Mouse (Mus musculus): ENCODE measurements around the gene Gng3. TPM values are rescaled to one million over a fixed set of nuclear protein-coding genes. Genes with fewer than 3 reads are reported as not detected.

Gene Gng3
- total and polyA plus RNA-seq, 2 experiments from 2014 or later, result 68.0 to 594 TPM

- no peaks in the 10 kb centered on the region for H3K9me3 ChIP-seq (ENCODE audit: low read length)
- WGBS, result 87% methylated on average over 5 of the region's 5 CpGs
- no peaks in the 10 kb centered on the region for H3K4me1 ChIP-seq (ENCODE audit: insufficient read depth)
- DNase-seq, result no peak
- no peaks in the 10 kb centered on the region for H3K27me3 ChIP-seq (ENCODE audit: insufficient read depth, low read length)
- no peak overlapping the region for H3K4me3 ChIP-seq (ENCODE audit: low read depth, low read length)
- no peak overlapping the region for H3K4me2 ChIP-seq (ENCODE audit: low read depth)
- H3K27ac ChIP-seq (ENCODE audit: low read depth, low read length), result no peak overlapping the region
- H3K36me3 ChIP-seq (ENCODE audit: insufficient read depth), result peaks cover 37% of the 10 kb centered on the region
- no peak overlapping the region for H3K9ac ChIP-seq
- TF ChIP-seq CTCF (IDR thresholded peaks at IDR 0.05; ENCODE audit: low read depth), result no peak
- no peak for ATAC-seq
These were observed 9.4 kb upstream of the Gng3 start for GRCm38 (mm10) chr19:8848356-8848755.

- H3K9ac ChIP-seq, result no peak overlapping the region
- 62% methylated on average over 5 of the region's 5 CpGs for WGBS
- no peak overlapping the region for H3K27ac ChIP-seq (ENCODE audit: low read depth, low read length)
- no peaks in the 10 kb centered on the region for H3K27me3 ChIP-seq (ENCODE audit: insufficient read depth, low read length)
- peak; percentile 80 for TF ChIP-seq CTCF (IDR thresholded peaks at IDR 0.05; ENCODE audit: low read depth)
- peaks cover 5% of the 10 kb centered on the region for H3K4me1 ChIP-seq (ENCODE audit: insufficient read depth)
- peaks cover 54% of the 10 kb centered on the region for H3K36me3 ChIP-seq (ENCODE audit: insufficient read depth)
- DNase-seq (peak; percentile 86), ATAC-seq (no peak)
- no peak overlapping the region for H3K4me2 ChIP-seq (ENCODE audit: low read depth)
- H3K4me3 ChIP-seq (ENCODE audit: low read depth, low read length), result no peak overlapping the region
- no peaks in the 10 kb centered on the region for H3K9me3 ChIP-seq (ENCODE audit: low read length)
These were observed 5.6 kb upstream of the Gng3 start for GRCm38 (mm10) chr19:8844371-8845129.

GRCm38 (mm10) chr19:8842961-8843360 lies 4.0 kb upstream of the Gng3 start:
- no peak overlapping the region for H3K27ac ChIP-seq (ENCODE audit: low read depth, low read length)
- no peak for TF ChIP-seq CTCF (IDR thresholded peaks at IDR 0.05; ENCODE audit: low read depth)
- H3K4me3 ChIP-seq (ENCODE audit: low read depth, low read length), result no peak overlapping the region
- no peaks in the 10 kb centered on the region for H3K9me3 ChIP-seq (ENCODE audit: low read length)
- no peak for DNase-seq
- H3K4me2 ChIP-seq (ENCODE audit: low read depth), result no peak overlapping the region
- WGBS, result 89% methylated on average over 6 of the region's 6 CpGs
- ATAC-seq, result no peak
- H3K36me3 ChIP-seq (ENCODE audit: insufficient read depth), result peaks cover 42% of the 10 kb centered on the region
- no peak overlapping the region for H3K9ac ChIP-seq
- H3K4me1 ChIP-seq (ENCODE audit: insufficient read depth), result peaks cover 5% of the 10 kb centered on the region
- H3K27me3 ChIP-seq (ENCODE audit: insufficient read depth, low read length), result no peaks in the 10 kb centered on the region

- DNase-seq, result no peak
- no peaks in the 10 kb centered on the region for H3K9me3 ChIP-seq (ENCODE audit: low read length)
- peak overlapping the region; percentile 72 for H3K4me3 ChIP-seq (ENCODE audit: low read depth, low read length)
- no peaks in the 10 kb centered on the region for H3K27me3 ChIP-seq (ENCODE audit: insufficient read depth, low read length)
- 91% methylated on average over 7 of the region's 7 CpGs for WGBS
- peaks cover 22% of the 10 kb centered on the region for H3K36me3 ChIP-seq (ENCODE audit: insufficient read depth)
- peak overlapping the region; percentile 29; the same call in 1 of the 2 replicates for H3K27ac ChIP-seq (ENCODE audit: low read depth, low read length)
- TF ChIP-seq CTCF (IDR thresholded peaks at IDR 0.05; ENCODE audit: low read depth), result no peak
- peak overlapping the region; percentile 84 for H3K4me2 ChIP-seq (ENCODE audit: low read depth)
- no peak for ATAC-seq
- peaks cover 5% of the 10 kb centered on the region for H3K4me1 ChIP-seq (ENCODE audit: insufficient read depth)
- peak overlapping the region; percentile 97 for H3K9ac ChIP-seq
These were observed 2.0 kb upstream of the Gng3 start for GRCm38 (mm10) chr19:8841012-8841411.

- Histone ChIP-seq H3K27ac (ENCODE audit: low read depth, low read length) (peak overlapping the region; percentile 98), H3K9ac (peak overlapping the region; percentile 97), H3K36me3 (ENCODE audit: insufficient read depth) (peaks cover 17% of the 10 kb centered on the region), H3K9me3 (ENCODE audit: low read length) (no peaks in the 10 kb centered on the region), H3K4me2 (ENCODE audit: low read depth) (peak overlapping the region; percentile 84), H3K27me3 (ENCODE audit: insufficient read depth, low read length) (no peaks in the 10 kb centered on the region), H3K4me1 (ENCODE audit: insufficient read depth) (peaks cover 5% of the 10 kb centered on the region), H3K4me3 (ENCODE audit: low read depth, low read length) (peak overlapping the region; percentile 72)
- WGBS, result 8% methylated on average over 29 of the region's 29 CpGs
- no peak for TF ChIP-seq CTCF (IDR thresholded peaks at IDR 0.05; ENCODE audit: low read depth)
- peak; percentile 64 for DNase-seq
- no peak for ATAC-seq
These were observed 1.2 kb upstream of the Gng3 start for GRCm38 (mm10) chr19:8839908-8840791.

GRCm38 (mm10) chr19:8838041-8838730 lies 808 bp downstream of the Gng3 start:
- Histone ChIP-seq H3K9ac (peak overlapping the region; percentile 97), H3K27me3 (ENCODE audit: insufficient read depth, low read length) (no peaks in the 10 kb centered on the region), H3K27ac (ENCODE audit: low read depth, low read length) (peak overlapping the region; percentile 98), H3K4me1 (ENCODE audit: insufficient read depth) (peaks cover 5% of the 10 kb centered on the region), H3K4me2 (ENCODE audit: low read depth) (peak overlapping the region; percentile 84), H3K4me3 (ENCODE audit: low read depth, low read length) (peak overlapping the region; percentile 72), H3K9me3 (ENCODE audit: low read length) (no peaks in the 10 kb centered on the region), H3K36me3 (ENCODE audit: insufficient read depth) (peaks cover 26% of the 10 kb centered on the region)
- DNase-seq, result peak; percentile 67
- no peak for TF ChIP-seq CTCF (IDR thresholded peaks at IDR 0.05; ENCODE audit: low read depth)
- 8% methylated on average over 15 of the region's 15 CpGs for WGBS
- ATAC-seq, result peak; percentile 7
